Mouse (Mus musculus): ENCODE data around the gene Mageb16. TPM values are rescaled to one million over a fixed set of nuclear protein-coding genes. Genes with fewer than 3 reads are reported as not detected.

The Mageb16 gene
- polyA plus RNA-seq (2015; fragmentation: Nextera tagmentation; extraction: Ambion mirVana), result not detected in 2 replicates

DNA sequence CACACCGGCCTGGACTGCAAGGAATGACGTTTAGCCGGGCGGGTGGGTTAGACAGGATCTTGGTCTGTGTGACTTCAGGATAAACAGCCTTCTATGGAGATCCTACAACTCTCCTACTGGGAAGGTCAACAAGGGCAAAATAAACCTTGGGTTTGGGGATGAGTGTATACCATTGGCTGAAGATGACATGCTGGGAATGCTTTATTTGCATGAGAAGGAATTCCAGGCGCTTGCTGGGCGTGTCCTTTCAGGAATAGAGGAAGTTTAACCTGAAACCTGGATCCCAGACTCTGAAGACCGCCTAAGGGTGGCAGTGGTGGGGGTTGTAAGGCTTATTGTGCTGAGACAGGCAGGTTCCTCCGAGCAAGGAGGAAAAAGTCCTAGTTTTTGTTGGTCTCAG is at the start of gene Mageb16:
Mageb16 (minus strand) TSS at position 25 of the 400 bp plus-strand sequence.
- H3K27me3 ChIP-seq (replicated peaks; ENCODE audit: control insufficient read depth, insufficient read depth, low read length), result no peaks in the 10 kb centered on the region
- no peak within 1 kb of the TSS for H3K27ac ChIP-seq (ENCODE audit: low read depth, low read length)
- no peak within 1 kb of the TSS for H3K4me2 ChIP-seq (replicated peaks; ENCODE audit: low read depth)
- WGBS, result 59% methylated on average over 8 of the region's 8 CpGs
- no peaks in the 10 kb centered on the region for H3K4me1 ChIP-seq (replicated peaks; ENCODE audit: control insufficient read depth, insufficient read depth, low read length)
- no peak within 1 kb of the TSS for H3K9ac ChIP-seq (ENCODE audit: low read depth, low read length)
- no peak for ATAC-seq
- no peak for TF ChIP-seq CTCF (IDR thresholded peaks at IDR 0.05; ENCODE audit: low read depth)
- H3K9me3 ChIP-seq (ENCODE audit: control insufficient read depth), result no peaks in the 10 kb centered on the region
- H3K4me3 ChIP-seq (ENCODE audit: low read depth, low read length), result no peak within 1 kb of the TSS
- H3K36me3 ChIP-seq (ENCODE audit: control insufficient read depth, insufficient read depth), result no peaks in the 10 kb centered on the region

DNA sequence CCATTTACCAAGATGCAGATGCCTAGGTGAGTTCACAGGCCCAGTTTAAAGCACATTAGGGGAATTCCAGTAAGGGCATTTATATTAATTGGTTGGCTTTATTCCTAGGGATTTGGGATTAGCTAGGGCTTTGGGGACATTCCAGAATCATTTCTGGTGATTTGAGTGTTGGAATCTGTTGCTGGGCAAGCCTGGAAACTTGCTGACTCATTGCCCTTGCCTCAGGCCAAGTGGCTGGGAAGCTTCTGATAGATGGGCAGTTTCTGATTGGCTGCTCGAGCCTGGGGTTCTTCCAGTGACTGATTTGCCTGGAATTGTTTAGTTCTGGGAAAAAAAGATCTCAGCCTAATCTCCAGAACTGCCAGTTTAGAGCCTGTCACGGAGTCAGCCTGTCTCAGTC is 20.1 kb downstream of the Mageb16 start:
- no peak overlapping the region for H3K27ac ChIP-seq (ENCODE audit: low read depth, low read length)
- H3K27me3 ChIP-seq (replicated peaks; ENCODE audit: control insufficient read depth, insufficient read depth, low read length), result no peaks in the 10 kb centered on the region
- H3K9ac ChIP-seq (ENCODE audit: low read depth, low read length), result no peak overlapping the region
- no peak for ATAC-seq
- no peaks in the 10 kb centered on the region for H3K4me1 ChIP-seq (replicated peaks; ENCODE audit: control insufficient read depth, insufficient read depth, low read length)
- H3K4me3 ChIP-seq (ENCODE audit: low read depth, low read length), result no peak overlapping the region
- 40% methylated on average over 2 of the region's 2 CpGs for WGBS
- no peaks in the 10 kb centered on the region for H3K9me3 ChIP-seq (ENCODE audit: control insufficient read depth)
- H3K36me3 ChIP-seq (ENCODE audit: control insufficient read depth, insufficient read depth), result no peaks in the 10 kb centered on the region
- TF ChIP-seq CTCF (IDR thresholded peaks at IDR 0.05; ENCODE audit: low read depth), result no peak
- H3K4me2 ChIP-seq (replicated peaks; ENCODE audit: low read depth), result no peak overlapping the region

DNA sequence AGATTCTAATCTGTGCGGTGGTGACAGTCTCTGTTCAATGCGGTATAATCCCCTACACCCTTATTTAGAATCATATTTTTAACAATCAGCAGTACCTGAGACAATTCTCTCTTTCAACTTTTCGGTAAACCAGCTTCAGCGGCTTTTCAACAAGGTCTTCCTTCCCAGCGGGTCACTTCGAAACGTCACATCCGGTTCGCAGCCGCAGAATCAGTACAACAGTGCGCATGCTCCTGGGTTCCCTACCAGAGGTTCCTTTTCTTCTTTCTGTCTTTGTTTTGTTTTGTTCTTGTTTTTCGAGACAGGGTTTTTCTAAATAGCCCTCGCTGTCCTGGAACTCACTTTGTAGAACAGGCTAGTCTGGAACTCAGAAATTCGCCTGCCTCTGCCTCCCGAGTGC is 35.8 kb downstream of the Mageb16 start:
- Histone ChIP-seq H3K4me3 (ENCODE audit: low read depth, low read length) (no peak overlapping the region), H3K27me3 (replicated peaks; ENCODE audit: control insufficient read depth, insufficient read depth, low read length) (no peaks in the 10 kb centered on the region), H3K4me2 (replicated peaks; ENCODE audit: low read depth) (no peak overlapping the region), H3K4me1 (replicated peaks; ENCODE audit: control insufficient read depth, insufficient read depth, low read length) (no peaks in the 10 kb centered on the region), H3K9me3 (ENCODE audit: control insufficient read depth) (no peaks in the 10 kb centered on the region), H3K36me3 (ENCODE audit: control insufficient read depth, insufficient read depth) (no peaks in the 10 kb centered on the region), H3K27ac (ENCODE audit: low read depth, low read length) (no peak overlapping the region), H3K9ac (ENCODE audit: low read depth, low read length) (no peak overlapping the region)
- 82% methylated on average over 15 of the region's 15 CpGs for WGBS
- no peak for ATAC-seq
- no peak for TF ChIP-seq CTCF (IDR thresholded peaks at IDR 0.05; ENCODE audit: low read depth)

- 64% methylated on average over 2 of the region's 2 CpGs for WGBS
- no peak overlapping the region for H3K4me2 ChIP-seq (replicated peaks; ENCODE audit: low read depth)
Observed at GRCm38 (mm10) chrX:79606462-79606861, 64.8 kb downstream of the Mageb16 start.

More at GRCm38 (mm10) chrX:79606462-79606861, 64.8 kb downstream of the Mageb16 start:
- H3K27me3 ChIP-seq (replicated peaks; ENCODE audit: control insufficient read depth, insufficient read depth, low read length), result no peaks in the 10 kb centered on the region
- ATAC-seq, result no peak
- H3K27ac ChIP-seq (ENCODE audit: low read depth, low read length), result no peak overlapping the region
- no peak overlapping the region for H3K9ac ChIP-seq (ENCODE audit: low read depth, low read length)
- H3K36me3 ChIP-seq (ENCODE audit: control insufficient read depth, insufficient read depth), result no peaks in the 10 kb centered on the region
- no peaks in the 10 kb centered on the region for H3K4me1 ChIP-seq (replicated peaks; ENCODE audit: control insufficient read depth, insufficient read depth, low read length)
- no peak for TF ChIP-seq CTCF (IDR thresholded peaks at IDR 0.05; ENCODE audit: low read depth)
- H3K9me3 ChIP-seq (ENCODE audit: control insufficient read depth), result no peaks in the 10 kb centered on the region
- no peak overlapping the region for H3K4me3 ChIP-seq (ENCODE audit: low read depth, low read length)

Other genes starting within 250 kb of the Mageb16 start
- gene Gm7173, start 154.2 kb downstream of the Mageb16 start, polyA plus RNA-seq (2015; fragmentation: Nextera tagmentation; extraction: Ambion mirVana), result 0.03 and 0.04 TPM in 2 replicates

Data from intestine, postnatal 0 days (tissue).